Mouse (Mus musculus) mouse embryonic stem cell (cell line): ENCODE data around the gene Gm20388.
"Not testable (repeated sequence)": the region's sequence is repeated elsewhere in the genome, so short reads cannot be mapped to it uniquely, and the experiment has no call there.

Experiments
- in situ Hi-C, 2 experiments: fragments of 300-500 bp; cut with MboI; formaldehyde crosslinking; loops; 1 replicate in 1 of 2; 3 replicates in 1 of 2; pipeline ENCODE4 v1.14.3; 2019 to 2020; ENCODE audit warnings: low sequenced_read_pairs in 2 of 2, low pct_unique_long_range_greater_than_20kb in 1 of 2, mixed read lengths in 1 of 2; ENCODE audit not compliant: unreplicated experiment in 1 of 2

The Gm20388 gene

GRCm38 (mm10) chr8:124021237-124022227 is 4110.9 kb downstream of the Gm20388 start, which contains the start of the genes Taf5l and Urb2:
Gene Taf5l, minus strand, starts transcription at chr8:124021397.
Gene Urb2, plus strand, starts transcription at chr8:124021508.
- in situ Hi-C loops: no loop called here

GRCm38 (mm10) chr8:124026265-124026664 is 4115.6 kb downstream of the Gm20388 start:
- in situ Hi-C loops: not testable (repeated sequence)

- in situ Hi-C loops: no loop called here
Observed at GRCm38 (mm10) chr8:124027831-124028230, 4117.2 kb downstream of the Gm20388 start.

- in situ Hi-C loops: no loop called here
Observed at GRCm38 (mm10) chr8:124033400-124033799, 4122.8 kb downstream of the Gm20388 start.

GRCm38 (mm10) chr8:124038121-124038520 is 4127.5 kb downstream of the Gm20388 start:
- in situ Hi-C loops: no loop called here

GRCm38 (mm10) chr8:124039351-124039750 is 4128.7 kb downstream of the Gm20388 start:
- in situ Hi-C loops: no loop called here

GRCm38 (mm10) chr8:124042201-124042600 is 4131.6 kb downstream of the Gm20388 start:
- in situ Hi-C loops: no loop called here

- in situ Hi-C loops: no loop called here
Observed at GRCm38 (mm10) chr8:124044421-124044820, 4133.8 kb downstream of the Gm20388 start.

GRCm38 (mm10) chr8:124044931-124045330 is 4134.3 kb downstream of the Gm20388 start:
- in situ Hi-C loops: no loop called here

GRCm38 (mm10) chr8:124045856-124046255 is 4135.2 kb downstream of the Gm20388 start:
- in situ Hi-C loops: no loop called here

- in situ Hi-C loops: loop anchor here (5.0 kb wide), 1 partner anchor 305 kb away; no protein-coding TSS in a partner anchor
Observed at GRCm38 (mm10) chr8:124052110-124052509, 4141.5 kb downstream of the Gm20388 start.

GRCm38 (mm10) chr8:124052568-124052967 is 4141.9 kb downstream of the Gm20388 start:
- in situ Hi-C loops: loop anchor here (5.0 kb wide), 1 partner anchor 305 kb away; no protein-coding TSS in a partner anchor

GRCm38 (mm10) chr8:124056832-124057655 is 4146.4 kb downstream of the Gm20388 start:
- in situ Hi-C loops: no loop called here

- in situ Hi-C loops: no loop called here
Observed at GRCm38 (mm10) chr8:124066325-124067058, 4155.9 kb downstream of the Gm20388 start.

- in situ Hi-C loops: no loop called here
Observed at GRCm38 (mm10) chr8:124067059-124067750, 4156.6 kb downstream of the Gm20388 start.

- in situ Hi-C loops: no loop called here
Observed at GRCm38 (mm10) chr8:124070363-124071324, 4160.0 kb downstream of the Gm20388 start.

- in situ Hi-C loops: no loop called here
Observed at GRCm38 (mm10) chr8:124075977-124076376, 4165.3 kb downstream of the Gm20388 start.
